Mouse (Mus musculus) limb, embryonic 15.5 days (tissue): ENCODE data around the gene Sox4. TPM values are rescaled to one million over a fixed set of nuclear protein-coding genes. Genes with fewer than 3 reads are reported as not detected.

Experiments
- ATAC-seq: fragments of 200-750 bp; cut with Nextera tagmentation; 2 replicates; pipeline ENCODE4 v1.8.0; 2017; ENCODE audit warnings: low read depth, moderate TSS enrichment; ENCODE audit not compliant: insufficient number of reproducible peaks, low FRiP score, low TSS enrichment
- H3K27ac ChIP-seq: fragments of 300-500 bp; sonication (generic); 2 replicates; pipeline ENCODE4 v1.5.1; 2015; ENCODE audit warnings: moderate library complexity, mild to moderate bottlenecking, inconsistent platforms
- H3K27me3 ChIP-seq: fragments of 300-500 bp; sonication (generic); 2 replicates; pipeline ENCODE4 v1.6.1; 2015; ENCODE audit warnings: inconsistent platforms
- H3K36me3 ChIP-seq: fragments of 300-500 bp; sonication (generic); 2 replicates; pipeline ENCODE4 v1.6.1; 2015; ENCODE audit warnings: inconsistent platforms
- H3K4me1 ChIP-seq: fragments of 300-500 bp; sonication (generic); 2 replicates; pipeline ENCODE4 v1.6.1; 2015; ENCODE audit warnings: inconsistent platforms
- H3K4me2 ChIP-seq: fragments of 300-500 bp; sonication (generic); 2 replicates; pipeline ENCODE4 v1.6.1; 2015; ENCODE audit warnings: mild to moderate bottlenecking, inconsistent platforms
- H3K4me3 ChIP-seq: fragments of 300-500 bp; sonication (generic); 2 replicates; pipeline ENCODE4 v1.5.1; 2015; ENCODE audit warnings: mild to moderate bottlenecking, inconsistent platforms
- H3K9ac ChIP-seq: fragments of 300-500 bp; sonication (generic); 2 replicates; pipeline ENCODE4 v1.6.1; 2015; ENCODE audit warnings: inconsistent platforms
- H3K9me3 ChIP-seq: fragments of 300-500 bp; sonication (generic); 2 replicates; pipeline ENCODE4 v1.6.1; 2016; ENCODE audit warnings: inconsistent platforms
- WGBS: fragments of 180-500 bp; shearing (Covaris S2); methylation state at CpG from one replicate; pipeline ENCODE4 v1.1.7; 2015; 5-methylcytosine and 5-hydroxymethylcytosine counted together
- polyA plus RNA-seq: library from polyadenylated mRNA; unstranded; fragments of >200 nt; fragmentation: Nextera tagmentation; extraction: Ambion mirVana; gene quantifications from 2 replicates; pipeline ENCODE4 v1.2.1, GENCODE M21; 2015

Gene Sox4
- polyA plus RNA-seq, 1 experiment from 2014 or later = 46.2 TPM

DNA sequence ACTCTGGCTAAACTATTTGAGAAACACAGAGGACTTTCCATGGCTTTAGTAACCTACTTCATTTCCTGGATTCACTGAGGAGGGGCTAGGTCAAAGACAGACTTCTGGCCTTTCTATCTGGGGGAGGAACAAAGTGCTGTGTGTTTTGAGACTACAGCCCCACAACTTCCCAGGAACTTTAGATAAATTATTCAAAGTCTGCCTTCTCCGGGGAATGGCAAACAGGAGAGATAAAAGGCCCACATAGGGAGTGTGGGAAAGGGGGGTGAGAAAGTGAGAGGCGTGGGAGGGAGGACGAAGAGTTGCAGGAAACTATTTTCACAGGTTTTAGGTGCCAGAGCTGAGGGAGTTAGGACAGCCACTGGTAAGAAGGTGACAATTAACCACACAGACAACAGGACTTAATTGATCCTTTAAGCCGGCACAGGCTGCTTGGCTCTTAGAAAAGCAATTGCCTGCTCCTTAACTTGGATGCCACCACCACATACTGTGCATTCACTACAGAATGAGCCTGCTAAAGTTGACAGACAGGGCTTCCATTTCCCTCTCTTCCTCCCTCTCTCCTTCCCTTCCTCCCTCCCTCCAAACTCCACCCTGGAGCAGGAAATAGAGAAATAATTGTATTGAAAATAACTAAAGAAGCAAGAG lies 11.4 kb downstream of the Sox4 start:
- Histone ChIP-seq H3K4me1 (0 out of 2 replicates have a peak, but pooled peaks cover 2% of the 10 kb centered on the region), H3K4me2 (no peak overlapping the region), H3K27ac (no peak overlapping the region), H3K27me3 (no peaks in the 10 kb centered on the region), H3K4me3 (no peak overlapping the region), H3K36me3 (no peaks in the 10 kb centered on the region), H3K9me3 (no peaks in the 10 kb centered on the region), H3K9ac (no peak overlapping the region)
- 30% methylated on average over 4 of the region's 4 CpGs for WGBS
- ATAC-seq = no peak

DNA sequence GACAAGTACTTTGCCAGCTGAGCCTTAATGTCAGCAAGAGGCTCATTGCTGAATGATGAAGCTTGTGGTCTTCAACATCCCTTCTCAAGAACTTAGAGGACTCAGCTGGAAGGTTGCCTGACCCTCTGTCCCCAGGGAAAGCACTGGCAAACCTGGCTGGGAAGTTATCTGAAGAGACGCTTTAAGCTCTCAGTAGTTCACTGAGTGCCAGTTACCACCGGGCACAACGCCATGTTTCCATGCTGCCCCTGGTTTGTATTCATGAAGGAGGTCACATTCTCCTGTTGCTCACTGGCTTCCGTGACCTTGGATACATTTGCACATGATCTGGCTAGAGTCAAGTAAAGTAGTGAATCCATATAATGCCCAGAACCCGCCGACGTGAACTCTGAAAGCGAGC lies 20.1 kb downstream of the Sox4 start:
- no peak overlapping the region for H3K9ac ChIP-seq
- H3K36me3 ChIP-seq = no peaks in the 10 kb centered on the region
- peaks cover 10% of the 10 kb centered on the region; the same call in 1 of the 2 replicates for H3K4me1 ChIP-seq
- no peak overlapping the region for H3K27ac ChIP-seq
- no peaks in the 10 kb centered on the region for H3K9me3 ChIP-seq
- no peak overlapping the region for H3K4me3 ChIP-seq
- H3K27me3 ChIP-seq = no peaks in the 10 kb centered on the region
- no peak overlapping the region for H3K4me2 ChIP-seq
- 83% methylated on average over 8 of the region's 8 CpGs for WGBS
- ATAC-seq = no peak

DNA sequence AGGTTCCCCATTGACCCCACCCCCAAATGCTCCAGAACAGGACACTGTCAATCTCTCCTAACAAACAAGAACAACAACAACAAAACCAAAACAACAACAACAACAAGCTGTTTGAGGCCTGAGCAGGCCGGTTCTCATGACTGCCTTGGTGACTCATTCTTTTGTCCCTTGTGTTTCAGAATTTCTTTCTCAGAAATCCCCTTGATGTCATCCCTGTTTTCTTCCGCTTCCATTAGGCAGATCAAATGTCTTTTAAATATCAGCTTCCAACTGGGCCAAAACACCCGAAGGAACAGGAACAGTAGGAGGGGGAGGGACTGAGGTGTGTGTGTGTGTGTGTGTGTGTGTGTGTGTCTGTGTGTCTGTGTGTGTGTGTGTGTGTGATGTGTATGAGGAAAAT lies 21.7 kb downstream of the Sox4 start:
- no peak overlapping the region for H3K4me3 ChIP-seq
- WGBS = 49% methylated on average over 3 of the region's 3 CpGs
- no peak for ATAC-seq

DNA sequence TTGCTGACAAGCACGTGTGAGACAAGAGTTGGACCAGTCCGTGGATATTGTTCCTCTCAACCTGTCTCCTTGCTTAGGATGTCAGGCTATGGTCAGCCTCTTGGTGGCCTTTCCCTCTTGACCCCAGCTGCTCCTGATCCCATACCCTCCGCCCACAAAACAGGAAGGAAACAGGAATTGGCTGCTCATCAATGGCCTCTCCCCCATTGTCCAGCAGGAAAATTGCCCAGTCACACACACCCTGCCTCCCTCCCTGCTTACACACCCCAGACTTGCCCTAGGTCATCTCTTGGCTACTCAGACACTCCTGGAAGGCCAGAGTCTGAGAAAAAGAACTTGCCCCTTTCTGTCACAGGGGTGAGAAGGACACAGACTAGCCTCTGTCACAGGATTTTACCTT lies 22.2 kb downstream of the Sox4 start:
- Histone ChIP-seq H3K36me3 (no peaks in the 10 kb centered on the region), H3K4me2 (no peak overlapping the region), H3K27me3 (no peaks in the 10 kb centered on the region), H3K4me1 (peaks cover 10% of the 10 kb centered on the region; the same call in 1 of the 2 replicates), H3K9me3 (no peaks in the 10 kb centered on the region), H3K4me3 (no peak overlapping the region), H3K27ac (no peak overlapping the region), H3K9ac (no peak overlapping the region)
- no peak for ATAC-seq
- 89% methylated on average over 3 of the region's 3 CpGs for WGBS

More for the DNA sequence above, 21.7 kb downstream of the Sox4 start:
- H3K4me2 ChIP-seq = no peak overlapping the region
- H3K9me3 ChIP-seq = no peaks in the 10 kb centered on the region
- H3K4me1 ChIP-seq = peaks cover 10% of the 10 kb centered on the region; the same call in 1 of the 2 replicates
- no peaks in the 10 kb centered on the region for H3K27me3 ChIP-seq
- no peaks in the 10 kb centered on the region for H3K36me3 ChIP-seq
- no peak overlapping the region for H3K27ac ChIP-seq
- H3K9ac ChIP-seq = no peak overlapping the region

DNA sequence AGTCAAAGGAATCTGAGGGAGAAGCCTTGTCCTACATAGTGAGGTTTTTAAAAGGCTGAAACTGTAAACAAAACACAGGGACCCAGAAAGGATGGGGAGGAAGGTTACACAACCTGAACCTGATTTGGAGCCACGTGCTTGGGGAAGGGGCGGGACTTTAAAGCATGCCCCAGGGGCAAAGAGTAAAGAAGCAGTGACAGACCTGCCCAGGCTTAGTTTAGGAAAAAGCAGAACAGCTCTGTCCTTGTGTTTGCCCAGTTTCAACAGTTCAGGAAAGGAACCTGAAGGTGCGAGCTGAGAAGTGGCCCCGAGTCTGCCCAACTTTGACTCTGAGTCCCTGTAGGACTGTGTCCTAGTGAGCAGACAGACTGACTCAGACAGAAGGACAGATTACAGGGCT lies 23.1 kb downstream of the Sox4 start:
- H3K4me2 ChIP-seq = no peak overlapping the region
- peaks cover 7% of the 10 kb centered on the region; the same call in 1 of the 2 replicates for H3K4me1 ChIP-seq
- H3K27ac ChIP-seq = no peak overlapping the region
- 54% methylated on average over 4 of the region's 4 CpGs for WGBS
- H3K27me3 ChIP-seq = no peaks in the 10 kb centered on the region
- no peaks in the 10 kb centered on the region for H3K36me3 ChIP-seq
- no peak overlapping the region for H3K4me3 ChIP-seq
- H3K9me3 ChIP-seq = no peaks in the 10 kb centered on the region
- ATAC-seq = no peak
- H3K9ac ChIP-seq = no peak overlapping the region

DNA sequence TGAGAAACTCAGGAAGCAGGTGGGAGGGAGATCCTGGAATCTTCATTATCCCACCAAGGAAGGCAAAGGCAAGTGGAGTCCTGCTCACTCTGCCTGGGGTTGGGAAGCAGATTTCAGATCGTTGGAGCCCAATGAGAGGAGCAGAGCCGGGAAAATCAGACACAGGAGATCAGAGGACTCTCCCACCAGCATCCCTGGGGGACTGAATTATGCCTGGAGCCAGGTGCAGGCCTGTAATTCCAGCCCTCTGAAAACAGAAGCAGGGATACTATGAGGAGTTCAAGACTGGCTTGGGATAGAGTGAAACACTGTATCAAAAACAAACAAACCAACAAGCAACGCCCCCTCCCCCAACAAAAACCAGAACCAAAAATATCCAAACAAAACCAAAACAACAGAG lies 23.6 kb downstream of the Sox4 start:
- no peak for ATAC-seq
- no peak overlapping the region for H3K9ac ChIP-seq
- no peaks in the 10 kb centered on the region for H3K36me3 ChIP-seq
- no peak overlapping the region for H3K4me3 ChIP-seq
- peaks cover 7% of the 10 kb centered on the region; the same call in 1 of the 2 replicates for H3K4me1 ChIP-seq
- no peaks in the 10 kb centered on the region for H3K9me3 ChIP-seq
- no peak overlapping the region for H3K4me2 ChIP-seq
- H3K27me3 ChIP-seq = no peaks in the 10 kb centered on the region
- 31% methylated on average over 3 of the region's 3 CpGs for WGBS
- no peak overlapping the region for H3K27ac ChIP-seq

DNA sequence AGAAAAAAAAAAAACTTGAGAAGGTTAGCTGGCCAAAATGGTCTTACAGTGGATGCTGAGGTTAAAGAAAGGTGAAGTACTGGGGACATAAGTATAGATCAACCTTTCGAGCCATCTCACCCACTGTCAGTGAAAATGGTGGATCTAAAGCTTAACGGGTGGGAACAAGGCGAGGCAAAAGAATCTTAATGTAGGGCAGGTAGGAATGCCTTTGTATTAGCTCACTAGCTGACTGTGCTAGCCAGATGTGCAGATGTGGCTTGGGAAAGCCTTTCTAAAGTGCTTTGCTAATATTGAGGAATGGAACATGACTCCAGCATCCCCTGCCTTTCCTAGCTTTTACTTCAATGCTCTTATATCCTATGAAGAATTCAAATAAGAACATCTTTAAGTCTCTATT lies 30.4 kb downstream of the Sox4 start:
- WGBS = 87% methylated on average over 3 of the region's 3 CpGs
- Histone ChIP-seq H3K9me3 (no peaks in the 10 kb centered on the region), H3K4me2 (no peak overlapping the region), H3K27me3 (no peaks in the 10 kb centered on the region), H3K9ac (no peak overlapping the region), H3K4me3 (no peak overlapping the region), H3K27ac (no peak overlapping the region), H3K36me3 (no peaks in the 10 kb centered on the region), H3K4me1 (no peaks in the 10 kb centered on the region)
- ATAC-seq = no peak

DNA sequence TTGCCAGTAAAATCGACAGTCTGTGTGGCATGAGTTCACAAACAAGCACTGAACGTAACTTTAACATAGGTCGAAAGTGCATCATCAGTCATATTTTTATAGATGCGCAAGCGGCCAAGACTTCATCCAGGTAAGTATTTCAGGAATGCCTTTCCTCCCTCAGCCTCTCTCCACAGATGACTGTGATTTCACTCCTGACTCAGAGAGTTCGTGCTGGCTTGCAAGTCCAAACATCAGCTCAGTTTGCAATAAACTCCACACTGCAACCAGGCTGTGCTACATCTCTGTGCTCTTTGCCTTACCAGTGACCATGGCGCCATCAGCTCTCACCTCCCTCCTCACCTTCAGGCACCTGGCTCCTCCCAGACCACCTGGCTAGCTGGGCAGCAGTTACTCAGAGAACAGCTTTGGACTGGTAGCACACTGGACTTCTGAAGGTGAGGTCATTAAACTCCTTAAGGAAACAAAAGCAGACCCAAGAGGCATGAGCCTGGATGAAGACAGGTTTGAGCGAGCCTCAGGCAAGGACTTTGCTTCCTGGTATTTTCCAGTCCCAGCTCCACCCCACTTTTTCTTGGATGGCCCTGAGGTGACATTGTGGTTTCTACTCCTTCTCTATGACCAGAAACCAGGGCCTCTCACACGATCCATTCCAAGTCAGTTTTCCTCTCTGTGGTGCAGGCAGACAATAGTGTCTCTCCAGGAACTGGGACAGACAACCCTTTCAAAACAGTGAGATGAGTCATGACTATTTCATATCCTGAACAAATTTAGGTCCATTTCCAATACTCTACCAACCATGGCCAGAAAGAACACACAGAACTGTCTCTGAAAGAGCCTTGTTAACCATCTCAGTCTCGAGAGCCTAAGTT lies 35.9 kb downstream of the Sox4 start:
- no peaks in the 10 kb centered on the region for H3K9me3 ChIP-seq
- H3K27ac ChIP-seq = no peak overlapping the region
- no peaks in the 10 kb centered on the region for H3K36me3 ChIP-seq
- 62% methylated on average over 10 of the region's 10 CpGs for WGBS
- ATAC-seq = no peak
- 0 out of 2 replicates have a peak, but pooled peaks cover 2% of the 10 kb centered on the region for H3K4me1 ChIP-seq
- H3K4me3 ChIP-seq = no peak overlapping the region
- no peaks in the 10 kb centered on the region for H3K27me3 ChIP-seq
- H3K4me2 ChIP-seq = no peak overlapping the region
- H3K9ac ChIP-seq = no peak overlapping the region

DNA sequence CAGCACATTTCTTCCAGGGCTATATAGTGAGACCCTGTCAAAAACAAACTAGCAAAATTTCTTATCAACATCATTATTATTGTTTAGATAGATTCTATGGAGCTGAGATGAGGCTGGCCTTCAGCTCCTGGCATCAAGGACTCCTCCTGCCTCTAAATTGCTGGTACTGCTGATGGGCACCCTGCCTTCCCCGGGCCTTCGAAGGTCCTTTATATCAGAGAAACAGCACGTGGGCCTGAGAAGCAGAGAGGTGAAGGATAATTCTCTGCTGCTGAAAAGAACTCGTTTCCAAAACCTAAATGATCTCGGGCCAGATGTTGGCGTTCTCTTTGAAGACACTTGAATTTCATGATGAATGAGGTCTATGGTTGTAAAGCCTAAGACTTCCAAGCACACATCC lies 39.9 kb downstream of the Sox4 start:
- no peak for ATAC-seq
- 61% methylated on average over 6 of the region's 6 CpGs for WGBS

DNA sequence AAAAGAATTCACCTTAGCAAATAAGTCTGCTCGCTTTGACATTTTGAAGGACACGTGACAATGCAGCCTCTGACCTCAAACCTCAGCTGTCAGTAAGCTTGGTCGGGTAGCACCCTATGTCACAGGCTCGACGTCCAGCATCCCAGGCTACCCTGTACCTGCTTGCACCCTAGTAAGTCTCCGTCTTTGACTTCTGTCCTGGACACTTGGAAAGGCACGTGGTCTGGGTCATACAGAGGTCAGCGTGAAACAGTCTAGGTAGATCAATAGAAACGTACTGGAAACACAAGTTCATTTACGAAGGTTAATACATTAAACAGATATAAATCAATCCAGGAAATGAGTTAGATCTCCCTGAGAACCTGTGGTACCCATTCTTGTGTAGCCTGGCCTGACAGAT lies 46.5 kb downstream of the Sox4 start:
- no peaks in the 10 kb centered on the region for H3K9me3 ChIP-seq
- no peak overlapping the region for H3K27ac ChIP-seq
- WGBS = 86% methylated on average over 10 of the region's 10 CpGs
- ATAC-seq = no peak
- H3K4me2 ChIP-seq = no peak overlapping the region
- no peaks in the 10 kb centered on the region for H3K27me3 ChIP-seq
- no peak overlapping the region for H3K4me3 ChIP-seq
- H3K9ac ChIP-seq = no peak overlapping the region
- no peaks in the 10 kb centered on the region for H3K4me1 ChIP-seq
- no peaks in the 10 kb centered on the region for H3K36me3 ChIP-seq

More for the DNA sequence above, 39.9 kb downstream of the Sox4 start:
- Histone ChIP-seq H3K4me2 (no peak overlapping the region), H3K4me1 (0 out of 2 replicates have a peak, but pooled peaks cover 2% of the 10 kb centered on the region), H3K9me3 (no peaks in the 10 kb centered on the region), H3K27me3 (no peaks in the 10 kb centered on the region), H3K9ac (no peak overlapping the region), H3K36me3 (no peaks in the 10 kb centered on the region), H3K4me3 (no peak overlapping the region), H3K27ac (no peak overlapping the region)
